Mouse (Mus musculus): Measurements from ENCODE around the gene Zfp592.

Zfp592 gene

GRCm38 (mm10) chr7:80992631-80992979, 876 bp upstream of the Zfp592 start:
- no peak for ATAC-seq (ENCODE audit: insufficient number of reproducible peaks, low FRiP score, low TSS enrichment)

GRCm38 (mm10) chr7:80993834-80994662, 567 bp downstream of the Zfp592 start:
- ATAC-seq (ENCODE audit: insufficient number of reproducible peaks, low FRiP score, low TSS enrichment) = peak; percentile 36; the same call in 1 of the 2 replicates

- no peak for ATAC-seq (ENCODE audit: insufficient number of reproducible peaks, low FRiP score, low TSS enrichment)
Measured at GRCm38 (mm10) chr7:80994663-80995005, 1.2 kb downstream of the Zfp592 start.

- ATAC-seq (ENCODE audit: insufficient number of reproducible peaks, low FRiP score, low TSS enrichment) = no peak
Measured at GRCm38 (mm10) chr7:80995266-80996146, 2.0 kb downstream of the Zfp592 start.

GRCm38 (mm10) chr7:80997776-80998175, 4.3 kb downstream of the Zfp592 start:
- ATAC-seq (ENCODE audit: insufficient number of reproducible peaks, low FRiP score, low TSS enrichment) = no peak

GRCm38 (mm10) chr7:80999536-80999935, 6.1 kb downstream of the Zfp592 start:
- no peak for ATAC-seq (ENCODE audit: insufficient number of reproducible peaks, low FRiP score, low TSS enrichment)

GRCm38 (mm10) chr7:81001844-81002243, 8.4 kb downstream of the Zfp592 start:
- no peak for ATAC-seq (ENCODE audit: insufficient number of reproducible peaks, low FRiP score, low TSS enrichment)

GRCm38 (mm10) chr7:81004556-81005079, 11.1 kb downstream of the Zfp592 start:
- no peak for ATAC-seq (ENCODE audit: insufficient number of reproducible peaks, low FRiP score, low TSS enrichment)

- no peak for ATAC-seq (ENCODE audit: insufficient number of reproducible peaks, low FRiP score, low TSS enrichment)
Measured at GRCm38 (mm10) chr7:81005969-81006368, 12.5 kb downstream of the Zfp592 start.

- no peak for ATAC-seq (ENCODE audit: insufficient number of reproducible peaks, low FRiP score, low TSS enrichment)
Measured at GRCm38 (mm10) chr7:81008285-81008684, 14.8 kb downstream of the Zfp592 start.

GRCm38 (mm10) chr7:81011576-81011975, 18.1 kb downstream of the Zfp592 start:
- ATAC-seq (ENCODE audit: insufficient number of reproducible peaks, low FRiP score, low TSS enrichment) = no peak

- ATAC-seq (ENCODE audit: insufficient number of reproducible peaks, low FRiP score, low TSS enrichment) = no peak
Measured at GRCm38 (mm10) chr7:81020307-81020706, 26.8 kb downstream of the Zfp592 start.

GRCm38 (mm10) chr7:81022731-81023130, 29.2 kb downstream of the Zfp592 start:
- ATAC-seq (ENCODE audit: insufficient number of reproducible peaks, low FRiP score, low TSS enrichment) = no peak

- peak; percentile 40; the same call in 1 of the 2 replicates for ATAC-seq (ENCODE audit: insufficient number of reproducible peaks, low FRiP score, low TSS enrichment)
Measured at GRCm38 (mm10) chr7:81024118-81024517, 30.6 kb downstream of the Zfp592 start.

- peak; percentile 64; the same call in 1 of the 2 replicates for ATAC-seq (ENCODE audit: insufficient number of reproducible peaks, low FRiP score, low TSS enrichment)
Measured at GRCm38 (mm10) chr7:81024651-81025050, 31.2 kb downstream of the Zfp592 start.

GRCm38 (mm10) chr7:81025751-81026150, 32.3 kb downstream of the Zfp592 start:
- ATAC-seq (ENCODE audit: insufficient number of reproducible peaks, low FRiP score, low TSS enrichment) = no peak

- ATAC-seq (ENCODE audit: insufficient number of reproducible peaks, low FRiP score, low TSS enrichment) = no peak
Measured at GRCm38 (mm10) chr7:81039711-81040110, 46.2 kb downstream of the Zfp592 start.

- no peak for ATAC-seq (ENCODE audit: insufficient number of reproducible peaks, low FRiP score, low TSS enrichment)
Measured at GRCm38 (mm10) chr7:81043023-81043620, 49.6 kb downstream of the Zfp592 start.

- no peak for ATAC-seq (ENCODE audit: insufficient number of reproducible peaks, low FRiP score, low TSS enrichment)
Measured at GRCm38 (mm10) chr7:81047847-81048246, 54.4 kb downstream of the Zfp592 start.

GRCm38 (mm10) chr7:81048513-81048912, 55.0 kb downstream of the Zfp592 start:
- no peak for ATAC-seq (ENCODE audit: insufficient number of reproducible peaks, low FRiP score, low TSS enrichment)

GRCm38 (mm10) chr7:81049966-81050365, 56.5 kb downstream of the Zfp592 start:
- ATAC-seq (ENCODE audit: insufficient number of reproducible peaks, low FRiP score, low TSS enrichment) = no peak
